Mouse (Mus musculus) CH12.LX (cell line): ENCODE results near the gene Fzd10. TPM values are rescaled to one million over a fixed set of nuclear protein-coding genes. Genes with fewer than 3 reads are reported as not detected.

Experiments used
- DNase-seq: peaks from one replicate; pipeline ENCODE4 v3.0.0-alpha.2; 2013; ENCODE audit errors: extremely low read depth
- H3K27ac ChIP-seq: 2 replicates; pipeline ENCODE4 v1.5.1; 2012; ENCODE audit warnings: low read depth, mild to moderate bottlenecking, control low read depth, moderate library complexity; ENCODE audit not compliant: insufficient read depth
- H3K27me3 ChIP-seq: replicated peaks from 2 replicates; pipeline ENCODE3; 2012; ENCODE audit warnings: inconsistent platforms
- H3K36me3 ChIP-seq, 2 experiments: replicated peaks in 1 of 2; 2 replicates each; pipeline versions ENCODE3 to v1.6.1; 2012; ENCODE audit warnings: inconsistent platforms in 1 of 2, low read length in 1 of 2, mild to moderate bottlenecking in 1 of 2, mixed read lengths in 1 of 2, moderate library complexity in 1 of 2; ENCODE audit not compliant: control insufficient read depth in 1 of 2, insufficient read depth in 1 of 2
- H3K4me1 ChIP-seq, 2 experiments: 2 replicates each; pipeline ENCODE4 v1.6.1; 2012; ENCODE audit warnings: inconsistent platforms in 1 of 2, moderate library complexity in 1 of 2; ENCODE audit not compliant: insufficient read depth in 2 of 2, control insufficient read depth in 1 of 2
- H3K4me2 ChIP-seq: 2 replicates; pipeline ENCODE4 v1.6.1; 2012; ENCODE audit warnings: low read depth, mild to moderate bottlenecking, control low read depth; ENCODE audit not compliant: poor library complexity, insufficient read depth, severe bottlenecking
- H3K4me3 ChIP-seq, 3 experiments: fragments of 150-350 bp in 1 of 3; sonication (generic) in 1 of 3; replicated peaks in 1 of 3; 2 replicates each; pipeline versions ENCODE3 to v1.5.1; 2011 to 2012; ENCODE audit warnings: low read depth in 2 of 3, low read length in 2 of 3, mild to moderate bottlenecking in 2 of 3, moderate library complexity in 2 of 3, control low read depth in 1 of 3, improper control_type of control experiment in 1 of 3, inconsistent platforms in 1 of 3, mixed read lengths in 1 of 3; ENCODE audit not compliant: poor library complexity in 1 of 3
- H3K79me2 ChIP-seq: replicated peaks from 2 replicates; pipeline ENCODE4 v1.6.1; 2012; ENCODE audit warnings: mild to moderate bottlenecking, moderate library complexity; ENCODE audit not compliant: control insufficient read depth, poor library complexity, insufficient read depth, severe bottlenecking; ENCODE audit errors: extremely low read depth
- H3K9ac ChIP-seq: 2 replicates; pipeline ENCODE4 v1.6.1; 2012; ENCODE audit warnings: low read depth, mild to moderate bottlenecking, control low read depth, moderate library complexity; ENCODE audit not compliant: insufficient read depth
- H3K9me3 ChIP-seq: replicated peaks from 2 replicates; pipeline ENCODE3; 2012; ENCODE audit warnings: low read length, inconsistent platforms, mixed read lengths
- CHD2 ChIP-seq: IDR thresholded peaks from 2 replicates; pipeline ENCODE4 v1.6.1; 2011; ENCODE audit warnings: low read length, improper control_type of control experiment
- CTCF ChIP-seq, 2 experiments: IDR thresholded peaks in 1 of 2; conservative IDR thresholded peaks in 1 of 2; 2 replicates each; pipeline ENCODE4 v1.5.1; 2011 to 2012; ENCODE audit warnings: low read depth in 2 of 2, low read length in 2 of 2, improper control_type of control experiment in 1 of 2, inconsistent platforms in 1 of 2, mild to moderate bottlenecking in 1 of 2, moderate library complexity in 1 of 2
- ELF1 ChIP-seq: IDR thresholded peaks from 2 replicates; pipeline ENCODE4 v1.6.1; 2014; ENCODE audit warnings: low read depth, mild to moderate bottlenecking, inconsistent platforms, low read length, improper control_type of control experiment
- GABPA ChIP-seq: IDR thresholded peaks from 2 replicates; pipeline ENCODE4 v1.6.1; 2012; ENCODE audit warnings: low read depth, low read length, improper control_type of control experiment, inconsistent platforms; ENCODE audit not compliant: insufficient replicate concordance
- KAT2A ChIP-seq: IDR thresholded peaks from 2 replicates; pipeline ENCODE4 v1.6.1; 2012; ENCODE audit warnings: low read length, improper control_type of control experiment, inconsistent platforms; ENCODE audit not compliant: insufficient replicate concordance
- MAX ChIP-seq: IDR thresholded peaks from 2 replicates; pipeline ENCODE4 v1.6.1; 2011; ENCODE audit warnings: low read length, improper control_type of control experiment
- MAZ ChIP-seq: IDR thresholded peaks from 2 replicates; pipeline ENCODE4 v1.6.1; 2012; ENCODE audit warnings: low read depth, mild to moderate bottlenecking, inconsistent platforms, low read length, improper control_type of control experiment, moderate library complexity
- MEF2A ChIP-seq: IDR thresholded peaks from 2 replicates; pipeline ENCODE4 v1.6.1; 2014; ENCODE audit warnings: low read depth, mild to moderate bottlenecking, inconsistent platforms, low read length, improper control_type of control experiment, borderline replicate concordance
- TCF12 ChIP-seq: IDR thresholded peaks from 2 replicates; pipeline ENCODE4 v1.6.1; 2014; ENCODE audit warnings: low read depth, mild to moderate bottlenecking, inconsistent platforms, low read length, improper control_type of control experiment
- ZKSCAN1 ChIP-seq: IDR thresholded peaks from 2 replicates; pipeline ENCODE4 v1.6.1; 2012; ENCODE audit warnings: low read depth, inconsistent platforms, low read length, improper control_type of control experiment, borderline replicate concordance
- ZNF384 ChIP-seq: IDR thresholded peaks from 2 replicates; pipeline ENCODE4 v1.6.1; 2012; ENCODE audit warnings: low read depth, low read length, improper control_type of control experiment, inconsistent platforms
- dilution Hi-C: fragments of 300-500 bp; cut with MboI; formaldehyde crosslinking; loops from 2 replicates; pipeline ENCODE4 v1.14.3; 2020; ENCODE audit warnings: low sequenced_read_pairs; ENCODE audit not compliant: extremely low pct_unique_long_range_greater_than_20kb, extremely low pct_ligation_motif_present
- in situ Hi-C: fragments of 300-500 bp; cut with MboI; formaldehyde crosslinking; loops from 3 replicates; pipeline ENCODE4 v1.14.3; 2019; ENCODE audit warnings: low sequenced_read_pairs, low pct_ligation_motif_present, low pct_unique_long_range_greater_than_20kb, mixed read lengths
- polyA plus RNA-seq: library from polyadenylated mRNA; unstranded; fragments of >175 nt; gene quantifications from 2 replicates; pipeline ENCODE4 v1.2.1, GENCODE M21; 2012; ENCODE audit warnings: low read depth; ENCODE audit not compliant: insufficient read length
- total RNA-seq, 2 experiments: library from RNA; depleted of rRNA; stranded (reverse); fragments of 300-350 nt in 1 of 2; fragments of >200 nt in 1 of 2; gene quantifications; 2 replicates each; pipeline ENCODE4 v1.2.3; 2012 to 2014

Fzd10 gene
- total and polyA plus RNA-seq, 3 experiments, result not detected

GRCm38 (mm10) chr5:128647221-128647730 lies 46.6 kb downstream of the Fzd10 start:
- H3K4me1 ChIP-seq, result no peaks in the 10 kb centered on the region
- H3K9ac ChIP-seq, result no peak overlapping the region
- H3K36me3 ChIP-seq, result no peaks in the 10 kb centered on the region
- TF ChIP-seq GABPA (no peak), ELF1 (no peak), TCF12 (no peak), ZKSCAN1 (no peak)
- TF ChIP-seq, all 38 proteins: peak for 0
- Histone ChIP-seq H3K27me3 (no peaks in the 10 kb centered on the region), H3K27ac (no peak overlapping the region), H3K4me3 (no peak overlapping the region), H3K4me2 (no peak overlapping the region), H3K9me3 (peaks cover 96% of the 10 kb centered on the region), H3K79me2 (no peaks in the 10 kb centered on the region)
- dilution Hi-C loops (no loop called here), in situ Hi-C loops (no loop called here)
- no peak for DNase-seq

GRCm38 (mm10) chr5:128649336-128649897 lies 48.8 kb downstream of the Fzd10 start:
- no peak overlapping the region for H3K9ac ChIP-seq
- no peaks in the 10 kb centered on the region for H3K27me3 ChIP-seq
- peaks cover 91% of the 10 kb centered on the region for H3K9me3 ChIP-seq
- in situ Hi-C loops, result no loop called here
- H3K27ac ChIP-seq, result no peak overlapping the region
- TF ChIP-seq GABPA (no peak), CHD2 (no peak), MEF2A (no peak), ZNF384 (no peak), MAZ (no peak), KAT2A (no peak), ELF1 (no peak), CTCF (conservative IDR thresholded peaks at IDR 0.05 in 1 of 2, IDR thresholded peaks at IDR 0.05 in 1 of 2; ENCODE audit: low read depth in 2 of 2, low read length in 2 of 2) (no peak), MAX (no peak)
- TF ChIP-seq, all 38 proteins: peak for 0
- dilution Hi-C loops, result no loop called here
- no peak for DNase-seq
- H3K4me3 ChIP-seq, result no peak overlapping the region
- H3K4me2 ChIP-seq, result no peak overlapping the region
- H3K4me1 ChIP-seq, result no peaks in the 10 kb centered on the region
- no peaks in the 10 kb centered on the region for H3K36me3 ChIP-seq
- no peaks in the 10 kb centered on the region for H3K79me2 ChIP-seq

Other genes with a start within 250 kb of the Fzd10 start
- not detected in 2 replicates for gene Tmem132d, start 167.8 kb upstream of the Fzd10 start, total RNA-seq (2012; rRNA removed)
- not detected in 2 replicates for gene Tmem132d, start 167.8 kb upstream of the Fzd10 start, total RNA-seq (2014; rRNA removed)
- gene Tmem132d, start 167.8 kb upstream of the Fzd10 start, polyA plus RNA-seq, result not detected in 2 replicates
- gene Piwil1, start 101.7 kb downstream of the Fzd10 start, total RNA-seq (2012; rRNA removed), result not detected in 2 replicates
- not detected in 2 replicates for gene Piwil1, start 101.7 kb downstream of the Fzd10 start, total RNA-seq (2014; rRNA removed)
- gene Piwil1, start 101.7 kb downstream of the Fzd10 start, polyA plus RNA-seq, result not detected in 2 replicates